Mouse (Mus musculus): ENCODE results near the gene Gm20388. TPM values are rescaled to one million over a fixed set of nuclear protein-coding genes. Genes with fewer than 3 reads are reported as not detected.
A peak's percentile ranks its signal among the peaks of the same experiment; 100 is the strongest.

Gene Gm20388
- polyA plus RNA-seq, 1 experiment from 2014 or later: not detected

- ATAC-seq: peak; percentile 62
- Histone ChIP-seq H3K4me1 (replicated peaks; ENCODE audit: control insufficient read depth, insufficient read depth, low read length) (peaks cover 4% of the 10 kb centered on the region; the same call in 1 of the 2 replicates), H3K4me2 (replicated peaks; ENCODE audit: low read depth) (no peak overlapping the region), H3K27ac (ENCODE audit: low read depth, low read length) (no peak overlapping the region), H3K36me3 (ENCODE audit: control insufficient read depth, insufficient read depth) (no peaks in the 10 kb centered on the region), H3K9ac (ENCODE audit: low read depth, low read length) (no peak overlapping the region), H3K9me3 (ENCODE audit: control insufficient read depth) (no peaks in the 10 kb centered on the region), H3K4me3 (ENCODE audit: low read depth, low read length) (no peak overlapping the region), H3K27me3 (replicated peaks; ENCODE audit: control insufficient read depth, insufficient read depth, low read length) (peaks cover 2% of the 10 kb centered on the region; the same call in 1 of the 2 replicates)
- TF ChIP-seq CTCF (IDR thresholded peaks at IDR 0.05; ENCODE audit: low read depth): peak; percentile 82
- 10% methylated on average over 4 of the region's 4 CpGs for WGBS
Measured at GRCm38 (mm10) chr8:123110649-123111048, 3200.0 kb downstream of the Gm20388 start.

GRCm38 (mm10) chr8:123112892-123113291, 3202.3 kb downstream of the Gm20388 start:
- no peak overlapping the region for H3K4me2 ChIP-seq (replicated peaks; ENCODE audit: low read depth)
- H3K4me3 ChIP-seq (ENCODE audit: low read depth, low read length): no peak overlapping the region
- no peaks in the 10 kb centered on the region for H3K9me3 ChIP-seq (ENCODE audit: control insufficient read depth)
- no peak for ATAC-seq
- no peak for TF ChIP-seq CTCF (IDR thresholded peaks at IDR 0.05; ENCODE audit: low read depth)
- H3K4me1 ChIP-seq (replicated peaks; ENCODE audit: control insufficient read depth, insufficient read depth, low read length): peaks cover 4% of the 10 kb centered on the region; the same call in 1 of the 2 replicates
- no peak overlapping the region for H3K9ac ChIP-seq (ENCODE audit: low read depth, low read length)
- no peaks in the 10 kb centered on the region for H3K36me3 ChIP-seq (ENCODE audit: control insufficient read depth, insufficient read depth)
- H3K27ac ChIP-seq (ENCODE audit: low read depth, low read length): no peak overlapping the region
- peaks cover 24% of the 10 kb centered on the region for H3K27me3 ChIP-seq (replicated peaks; ENCODE audit: control insufficient read depth, insufficient read depth, low read length)
- 75% methylated on average over 9 of the region's 9 CpGs for WGBS

- Histone ChIP-seq H3K4me1 (replicated peaks; ENCODE audit: control insufficient read depth, insufficient read depth, low read length) (peaks cover 4% of the 10 kb centered on the region; the same call in 1 of the 2 replicates), H3K27me3 (replicated peaks; ENCODE audit: control insufficient read depth, insufficient read depth, low read length) (peaks cover 35% of the 10 kb centered on the region), H3K4me2 (replicated peaks; ENCODE audit: low read depth) (no peak overlapping the region), H3K4me3 (ENCODE audit: low read depth, low read length) (no peak overlapping the region), H3K9ac (ENCODE audit: low read depth, low read length) (no peak overlapping the region), H3K9me3 (ENCODE audit: control insufficient read depth) (no peaks in the 10 kb centered on the region), H3K27ac (ENCODE audit: low read depth, low read length) (no peak overlapping the region), H3K36me3 (ENCODE audit: control insufficient read depth, insufficient read depth) (no peaks in the 10 kb centered on the region)
- peak; percentile 53 for TF ChIP-seq CTCF (IDR thresholded peaks at IDR 0.05; ENCODE audit: low read depth)
- 49% methylated on average over 2 of the region's 2 CpGs for WGBS
- no peak for ATAC-seq
Measured at GRCm38 (mm10) chr8:123113908-123114469, 3203.3 kb downstream of the Gm20388 start.

DNA sequence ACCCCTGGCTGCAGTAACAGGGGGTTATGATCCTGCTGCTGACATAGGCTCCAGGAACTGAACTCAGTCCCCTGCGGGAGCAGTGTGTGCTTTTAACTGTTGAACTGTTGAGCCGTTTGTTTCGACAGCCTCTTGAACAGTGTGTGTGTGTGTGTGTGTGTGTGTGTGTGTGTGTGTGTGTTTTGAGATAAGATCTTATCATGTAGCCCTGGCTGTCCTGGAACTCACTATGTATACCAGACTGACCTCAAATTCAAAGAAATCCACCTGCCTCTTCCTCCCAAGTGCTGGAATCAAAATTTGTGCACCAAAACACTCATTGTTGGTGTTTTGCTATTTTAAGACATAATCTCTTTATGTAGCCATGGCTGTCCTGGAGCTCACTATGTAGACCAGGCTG, 3204.0 kb downstream of the Gm20388 start:
- Histone ChIP-seq H3K27ac (ENCODE audit: low read depth, low read length) (no peak overlapping the region), H3K9ac (ENCODE audit: low read depth, low read length) (no peak overlapping the region), H3K4me1 (replicated peaks; ENCODE audit: control insufficient read depth, insufficient read depth, low read length) (peaks cover 4% of the 10 kb centered on the region; the same call in 1 of the 2 replicates), H3K36me3 (ENCODE audit: control insufficient read depth, insufficient read depth) (no peaks in the 10 kb centered on the region), H3K4me3 (ENCODE audit: low read depth, low read length) (no peak overlapping the region), H3K4me2 (replicated peaks; ENCODE audit: low read depth) (no peak overlapping the region), H3K27me3 (replicated peaks; ENCODE audit: control insufficient read depth, insufficient read depth, low read length) (peaks cover 40% of the 10 kb centered on the region), H3K9me3 (ENCODE audit: control insufficient read depth) (no peaks in the 10 kb centered on the region)
- 31% methylated on average over 3 of the region's 3 CpGs for WGBS
- TF ChIP-seq CTCF (IDR thresholded peaks at IDR 0.05; ENCODE audit: low read depth): no peak
- ATAC-seq: no peak

- no peak within 1 kb of the TSS for H3K27ac ChIP-seq (ENCODE audit: low read depth, low read length)
- H3K36me3 ChIP-seq (ENCODE audit: control insufficient read depth, insufficient read depth): no peaks in the 10 kb centered on the region
- peak within 1 kb of the TSS; percentile 37; the same call in 1 of the 2 replicates for H3K9ac ChIP-seq (ENCODE audit: low read depth, low read length)
- H3K4me3 ChIP-seq (ENCODE audit: low read depth, low read length): peak within 1 kb of the TSS; percentile 40
- no peaks in the 10 kb centered on the region for H3K9me3 ChIP-seq (ENCODE audit: control insufficient read depth)
- peak within 1 kb of the TSS; percentile 84 for H3K4me2 ChIP-seq (replicated peaks; ENCODE audit: low read depth)
- no peak for ATAC-seq
- WGBS: under 1% methylated on average over 50 of the region's 51 CpGs
- no peaks in the 10 kb centered on the region for H3K4me1 ChIP-seq (replicated peaks; ENCODE audit: control insufficient read depth, insufficient read depth, low read length)
- peaks cover 40% of the 10 kb centered on the region for H3K27me3 ChIP-seq (replicated peaks; ENCODE audit: control insufficient read depth, insufficient read depth, low read length)
- no peak for TF ChIP-seq CTCF (IDR thresholded peaks at IDR 0.05; ENCODE audit: low read depth)
Measured at GRCm38 (mm10) chr8:123117127-123117731, 3206.6 kb downstream of the Gm20388 start, which contains the start of gene Cpne7. Gene Cpne7 (plus strand): TSS chr8:123117374.

GRCm38 (mm10) chr8:123117744-123118143, 3207.1 kb downstream of the Gm20388 start:
- Histone ChIP-seq H3K27me3 (replicated peaks; ENCODE audit: control insufficient read depth, insufficient read depth, low read length) (peaks cover 45% of the 10 kb centered on the region), H3K4me2 (replicated peaks; ENCODE audit: low read depth) (peak overlapping the region; percentile 84), H3K4me1 (replicated peaks; ENCODE audit: control insufficient read depth, insufficient read depth, low read length) (no peaks in the 10 kb centered on the region), H3K36me3 (ENCODE audit: control insufficient read depth, insufficient read depth) (no peaks in the 10 kb centered on the region), H3K9me3 (ENCODE audit: control insufficient read depth) (no peaks in the 10 kb centered on the region), H3K4me3 (ENCODE audit: low read depth, low read length) (peak overlapping the region; percentile 40), H3K9ac (ENCODE audit: low read depth, low read length) (no peak overlapping the region), H3K27ac (ENCODE audit: low read depth, low read length) (no peak overlapping the region)
- WGBS: 4% methylated on average over 17 of the region's 17 CpGs
- TF ChIP-seq CTCF (IDR thresholded peaks at IDR 0.05; ENCODE audit: low read depth): no peak
- ATAC-seq: no peak
